Mouse (Mus musculus): ENCODE data around the gene Cep68.

DNA sequence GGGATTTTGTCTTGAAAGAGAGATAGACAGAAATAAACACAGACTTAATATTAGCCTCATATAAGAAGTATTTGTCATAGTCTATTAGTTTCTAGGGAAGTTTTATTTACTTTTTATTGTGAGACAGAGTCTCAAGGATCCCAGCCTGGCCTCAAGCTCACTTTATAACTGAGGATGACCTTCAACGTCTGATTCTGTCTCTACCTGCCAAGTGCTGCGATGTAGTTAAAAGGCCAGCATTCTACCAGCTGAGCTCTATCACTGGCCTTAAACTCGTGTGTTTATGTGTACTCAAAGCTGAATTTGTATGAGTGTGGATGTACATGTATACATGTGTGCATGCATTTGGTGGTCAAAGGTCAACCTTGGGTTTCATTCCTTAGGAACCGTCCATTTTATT, 43.7 kb downstream of the Cep68 start:
- TF ChIP-seq CTCF (IDR thresholded peaks at IDR 0.05; ENCODE audit: low read depth, low read length) (no peak), POLR2A (IDR thresholded peaks at IDR 0.05; ENCODE audit: borderline replicate concordance, low read depth, low read length) (no peak)

All from bone marrow macrophage, adult 2 months (primary cell).